Mouse (Mus musculus): ENCODE data around the gene Dab2ip. TPM values are rescaled to one million over a fixed set of nuclear protein-coding genes. Genes with fewer than 3 reads are reported as not detected.

The Dab2ip gene
- total RNA-seq (2021) = 100 to 1,000 TPM; 130 TPM
- long read RNA-seq, partial matches to known transcripts = 15 of 25 reads
- long read RNA-seq, other reads (novel, unspliced or antisense) = 10 of 25 reads

- peak; percentile 46 to 57 for DNase-seq (ENCODE audit: low spot score in 2 of 2)
Observed at GRCm38 (mm10) chr2:35557911-35558825, at the start of gene Dab2ip. Gene Dab2ip (plus strand): TSS chr2:35558266.

- DNase-seq (ENCODE audit: low spot score in 2 of 2) = peak; percentile 38 to 39
Observed at GRCm38 (mm10) chr2:35508597-35509342, 49.3 kb upstream of the Dab2ip start.

GRCm38 (mm10) chr2:35509343-35509667 lies 48.8 kb upstream of the Dab2ip start:
- no peak for DNase-seq (ENCODE audit: low spot score in 2 of 2)

- DNase-seq (ENCODE audit: low spot score in 2 of 2) = no peak
Observed at GRCm38 (mm10) chr2:35509888-35510287, 48.2 kb upstream of the Dab2ip start.

DNA sequence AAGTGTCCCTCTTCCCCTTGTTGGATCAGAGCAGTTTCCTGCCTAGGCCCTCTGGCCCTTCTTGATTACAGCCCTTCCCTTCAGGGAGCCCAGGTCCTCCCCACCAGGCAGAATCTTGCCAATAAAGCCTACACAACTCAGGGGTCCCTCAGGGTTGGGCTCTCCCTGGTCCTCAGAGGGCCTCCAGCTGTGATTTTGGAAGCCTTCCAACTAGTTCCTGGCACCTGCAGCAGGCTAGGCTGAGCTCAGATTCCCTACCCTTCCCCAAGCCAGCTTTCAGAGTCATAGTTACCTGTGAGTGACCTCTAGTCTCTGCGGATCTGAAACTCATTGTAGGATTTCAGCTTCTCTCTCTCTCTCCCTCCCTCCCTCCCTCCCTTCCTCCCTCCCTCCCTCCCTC lies 47.1 kb upstream of the Dab2ip start:
- no peak for DNase-seq (ENCODE audit: low spot score in 2 of 2)

DNA sequence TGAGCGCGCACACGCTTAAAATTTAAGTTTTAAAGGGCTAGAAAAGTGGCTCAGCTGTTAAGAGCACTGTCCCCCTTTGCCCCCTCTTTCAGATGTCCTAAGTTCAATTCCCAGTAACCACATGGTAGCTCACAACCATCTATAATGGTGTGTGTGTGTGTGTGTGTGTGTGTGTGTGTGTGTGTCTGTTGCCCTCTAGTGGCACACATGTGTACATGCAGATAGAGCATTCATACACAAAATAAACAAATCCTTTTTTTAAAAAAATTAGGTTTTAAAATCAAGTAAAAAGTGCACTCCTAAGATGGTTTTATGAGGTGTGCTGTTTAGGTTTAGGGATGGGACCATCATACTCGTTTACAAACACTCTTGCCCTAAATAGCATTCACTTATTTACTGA lies 45.8 kb upstream of the Dab2ip start:
- DNase-seq (ENCODE audit: low spot score in 2 of 2) = no peak

GRCm38 (mm10) chr2:35514051-35514892 lies 43.8 kb upstream of the Dab2ip start:
- peak; percentile 65 to 66 for DNase-seq (ENCODE audit: low spot score in 2 of 2)

GRCm38 (mm10) chr2:35526612-35527242 lies 31.3 kb upstream of the Dab2ip start:
- no peak for DNase-seq (ENCODE audit: low spot score in 2 of 2)

DNA sequence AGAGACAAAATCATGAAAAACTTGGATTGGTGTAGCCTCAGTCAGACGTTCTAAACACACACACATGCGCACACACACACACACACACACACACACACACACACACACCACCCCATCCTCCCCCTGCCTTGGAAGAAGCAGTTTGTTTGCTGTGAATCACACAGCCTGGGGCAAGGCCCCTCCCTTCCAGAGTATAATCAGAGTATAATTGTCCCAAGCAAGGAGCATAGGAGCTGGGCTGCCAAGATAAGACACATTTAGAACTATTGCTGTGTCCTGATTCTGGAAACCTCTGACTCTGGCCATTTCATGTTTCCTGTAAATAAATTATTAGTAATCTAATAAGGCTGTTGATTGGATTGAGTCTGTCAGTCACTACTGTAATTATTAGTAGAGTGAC lies 29.0 kb upstream of the Dab2ip start:
- no peak for DNase-seq (ENCODE audit: low spot score in 2 of 2)

DNA sequence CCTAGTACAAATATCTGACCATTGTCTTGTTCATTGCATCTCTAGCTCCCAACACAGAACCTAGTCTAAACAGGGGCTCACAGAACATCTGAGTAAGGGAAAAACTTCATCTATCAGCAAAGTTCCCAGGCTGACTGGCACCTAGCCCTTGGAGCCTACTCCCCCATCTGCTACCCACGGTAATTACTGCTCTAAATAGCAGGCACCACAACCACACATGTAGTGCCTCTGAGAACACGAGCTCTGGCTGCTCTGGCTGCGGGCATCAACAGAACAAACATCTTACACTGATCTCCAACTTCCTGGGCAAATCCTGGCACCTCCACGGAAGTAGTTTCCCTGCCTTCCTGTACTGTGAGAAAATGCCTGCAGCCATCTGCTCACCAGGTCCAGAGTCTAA lies 28.2 kb upstream of the Dab2ip start:
- DNase-seq (ENCODE audit: low spot score in 2 of 2) = peak; percentile 55 to 62

DNA sequence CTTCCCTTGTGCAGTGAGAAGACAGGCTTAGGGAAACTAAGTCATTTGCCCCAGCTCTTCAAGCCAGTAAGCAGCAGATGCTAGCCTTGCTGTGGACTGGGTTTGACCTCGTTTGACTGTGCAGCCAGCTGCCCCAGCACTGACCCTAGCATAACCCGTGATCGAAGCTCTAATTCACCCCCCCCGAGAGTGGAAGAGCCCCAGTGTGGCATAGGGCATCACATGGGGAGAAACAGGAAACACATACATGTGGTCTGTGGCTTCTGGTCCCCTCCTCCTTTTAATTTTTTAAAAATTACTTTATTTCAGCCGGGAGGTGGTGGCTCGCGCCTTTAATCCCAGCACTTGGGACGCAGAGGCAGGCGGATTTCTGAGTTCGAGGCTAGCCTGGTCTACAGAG lies 27.3 kb upstream of the Dab2ip start:
- DNase-seq (ENCODE audit: low spot score in 2 of 2) = no peak

GRCm38 (mm10) chr2:35533646-35534045 lies 24.4 kb upstream of the Dab2ip start:
- no peak for DNase-seq (ENCODE audit: low spot score in 2 of 2)

DNA sequence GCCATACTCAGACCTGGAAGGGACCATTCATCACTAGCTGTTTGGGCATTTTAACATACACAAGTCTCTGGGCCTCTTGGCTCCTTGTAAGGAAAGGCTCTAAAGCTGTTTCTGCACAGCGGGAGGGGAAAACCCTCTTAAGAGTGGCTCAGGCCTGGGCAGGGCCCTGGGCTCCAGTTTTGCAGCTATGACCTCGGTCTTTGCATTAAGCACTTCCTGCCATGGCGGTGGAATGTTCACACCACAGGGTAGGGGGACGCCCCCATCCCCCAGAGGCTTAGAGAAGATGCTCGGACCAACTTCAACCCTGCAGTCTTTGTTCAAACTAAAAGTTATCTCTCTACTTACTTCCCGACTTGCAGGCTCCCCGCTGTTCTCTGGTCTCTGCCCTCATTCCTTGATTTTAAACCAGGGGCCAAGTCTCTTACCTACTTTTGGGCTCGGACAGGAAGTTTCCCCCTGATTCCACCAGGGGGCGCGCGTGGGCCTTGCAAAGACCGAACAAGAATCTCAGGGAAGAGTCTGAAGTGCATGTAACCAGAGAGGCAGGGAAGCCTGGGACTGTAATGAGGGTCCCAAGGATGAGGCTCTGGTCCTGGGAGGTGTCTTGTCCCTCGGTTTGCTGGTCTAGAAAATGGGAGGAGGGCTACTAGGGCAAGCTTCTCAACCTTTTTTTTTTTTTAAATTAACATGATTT lies 18.6 kb upstream of the Dab2ip start:
- DNase-seq (ENCODE audit: low spot score in 2 of 2) = peak; percentile 88 to 91

DNA sequence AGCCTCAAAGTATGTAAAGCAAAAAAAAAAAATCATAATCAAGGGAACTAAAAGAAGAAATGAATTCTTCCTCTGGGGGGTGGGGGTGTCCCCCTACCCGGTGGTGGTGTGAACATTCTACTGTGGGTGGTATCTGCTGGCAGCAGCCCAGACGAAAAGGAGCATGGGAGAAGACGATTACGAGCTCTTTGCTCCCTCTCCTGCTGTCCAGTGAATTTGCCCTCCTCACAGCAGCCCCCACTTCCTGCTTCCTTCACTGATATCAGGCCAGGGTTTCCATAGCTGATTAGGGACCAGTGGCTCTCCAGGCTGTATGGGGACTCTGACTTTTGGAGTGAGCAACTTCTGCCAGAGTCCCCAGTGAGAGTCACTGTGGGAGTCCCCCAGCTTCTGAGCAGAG lies 17.3 kb upstream of the Dab2ip start:
- DNase-seq (ENCODE audit: low spot score in 2 of 2) = no peak

DNA sequence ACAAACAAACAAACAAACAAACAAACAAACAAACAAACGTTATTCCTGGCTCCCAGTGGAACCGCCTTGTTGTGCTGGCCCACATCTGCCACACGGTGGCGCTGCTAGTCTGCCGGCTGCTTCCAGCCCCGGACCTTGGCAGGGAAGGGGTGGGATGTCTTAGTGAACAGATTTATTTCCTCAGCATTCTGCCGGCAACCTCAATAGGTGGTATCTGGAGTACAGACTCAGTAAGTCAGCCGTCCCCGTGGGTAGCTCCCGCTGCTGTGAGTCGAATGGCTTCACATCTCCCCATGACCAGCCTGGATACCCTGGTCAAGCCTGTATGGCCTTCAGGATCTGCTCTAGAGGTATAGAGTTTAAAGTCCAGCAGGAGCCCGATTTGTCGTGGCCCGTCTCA lies 13.3 kb upstream of the Dab2ip start:
- DNase-seq (ENCODE audit: low spot score in 2 of 2) = peak; percentile 81 to 84

DNA sequence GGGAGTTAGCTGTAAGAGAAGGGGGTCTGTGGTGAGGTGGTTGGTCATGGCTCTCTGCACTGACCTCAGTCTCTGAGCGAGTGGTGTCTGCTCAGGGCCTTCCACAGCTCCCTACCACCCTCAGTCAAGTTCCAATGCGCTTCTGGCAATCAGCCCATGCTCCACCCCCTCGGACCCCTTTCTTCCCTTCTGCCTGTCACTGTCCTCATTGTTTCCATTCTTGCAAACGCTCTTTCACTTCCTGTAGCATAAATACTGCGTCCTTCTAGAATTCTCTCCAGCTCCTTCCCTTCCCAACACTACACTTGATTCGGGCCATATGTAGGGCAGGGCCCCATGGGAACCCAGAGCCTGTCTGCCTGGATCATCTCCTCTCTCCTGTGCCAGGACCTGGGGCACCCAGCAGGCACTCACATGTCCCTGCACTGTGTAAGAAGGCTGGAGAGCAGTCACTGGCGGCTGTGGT lies 12.9 kb upstream of the Dab2ip start:
- peak; percentile 35 to 48 for DNase-seq (ENCODE audit: low spot score in 2 of 2)

GRCm38 (mm10) chr2:35546462-35546861 lies 11.6 kb upstream of the Dab2ip start:
- DNase-seq (ENCODE audit: low spot score in 2 of 2) = no peak

DNA sequence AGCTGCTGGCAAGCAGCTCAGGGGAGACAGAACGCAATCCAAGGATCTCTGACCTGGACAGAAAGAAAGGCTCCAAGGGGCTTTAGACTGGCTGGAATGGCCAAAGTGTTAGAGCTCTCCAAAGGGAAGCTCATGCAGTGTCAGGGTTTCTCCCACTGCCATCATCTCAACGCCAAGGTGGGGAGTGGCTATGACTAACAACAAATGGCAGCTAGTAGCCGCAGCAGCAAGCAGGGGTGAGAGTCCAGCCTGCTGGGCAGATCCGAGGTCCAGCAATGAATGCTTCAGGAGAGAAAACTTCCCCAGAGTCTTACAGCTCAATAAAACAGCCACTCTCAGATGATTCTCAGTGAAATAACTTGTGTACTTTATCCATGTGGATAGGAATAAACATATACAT lies 8.9 kb upstream of the Dab2ip start:
- no peak for DNase-seq (ENCODE audit: low spot score in 2 of 2)

DNA sequence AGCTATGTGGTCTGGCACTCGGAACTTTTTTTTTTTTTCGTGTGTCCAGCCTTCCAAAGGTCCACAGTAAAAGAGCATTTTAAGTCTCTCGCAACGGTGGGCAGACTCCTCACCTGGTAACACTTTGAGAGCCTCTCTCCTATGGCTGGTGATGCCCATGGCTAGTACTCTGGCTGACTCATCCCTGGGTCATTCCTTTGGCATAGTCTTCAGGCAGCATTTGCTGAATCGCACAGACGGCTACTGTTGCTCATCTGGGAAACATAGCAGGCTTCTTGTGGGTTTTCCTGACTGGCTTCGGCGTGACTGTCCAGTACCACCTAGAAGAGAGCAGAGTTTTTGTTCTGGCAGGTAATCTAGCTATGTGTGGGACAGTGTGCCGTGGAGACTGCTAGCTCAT lies 8.0 kb upstream of the Dab2ip start:
- DNase-seq (ENCODE audit: low spot score in 2 of 2) = no peak

GRCm38 (mm10) chr2:35556918-35557486 lies 1.1 kb upstream of the Dab2ip start:
- no peak for DNase-seq (ENCODE audit: low spot score in 2 of 2)

Measured in layer of hippocampus, postnatal 10 days (tissue).